Mouse (Mus musculus): ENCODE data around the gene Trp63. TPM values are rescaled to one million over a fixed set of nuclear protein-coding genes. Genes with fewer than 3 reads are reported as not detected.
A peak's percentile ranks its signal among the peaks of the same experiment; 100 is the strongest.

The Trp63 gene
- polyA plus RNA-seq, 1 experiment from 2014 or later = 0.12 TPM

DNA sequence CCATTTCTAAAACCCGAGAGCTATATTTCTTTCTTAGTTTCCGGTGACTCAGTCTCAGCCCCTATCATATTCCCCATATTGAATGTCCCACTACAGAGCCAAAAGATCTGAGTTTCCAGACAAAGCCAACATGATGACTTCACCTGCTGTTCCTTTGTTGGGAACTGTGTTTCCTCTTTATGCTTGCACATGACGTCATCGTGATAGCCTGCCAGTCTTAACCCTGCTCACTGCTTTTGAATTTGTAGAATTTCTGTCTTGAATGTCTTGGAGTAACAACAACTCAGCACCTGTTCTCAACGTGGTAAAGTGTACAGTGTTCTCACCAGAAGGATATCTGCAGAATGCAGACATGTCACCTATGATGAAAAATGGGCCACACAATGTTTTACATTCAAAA, 39.6 kb downstream of the Trp63 start:
- Histone ChIP-seq H3K9ac (no peak overlapping the region), H3K27me3 (no peaks in the 10 kb centered on the region), H3K9me3 (replicated peaks) (no peaks in the 10 kb centered on the region), H3K4me1 (peaks cover 5% of the 10 kb centered on the region; the same call in 1 of the 2 replicates), H3K4me2 (no peak overlapping the region), H3K4me3 (no peak overlapping the region), H3K36me3 (ENCODE audit: poor library complexity, severe bottlenecking) (no peaks in the 10 kb centered on the region), H3K27ac (no peak overlapping the region)
- 60% methylated on average over 5 of the region's 5 CpGs for WGBS
- no peak for ATAC-seq

DNA sequence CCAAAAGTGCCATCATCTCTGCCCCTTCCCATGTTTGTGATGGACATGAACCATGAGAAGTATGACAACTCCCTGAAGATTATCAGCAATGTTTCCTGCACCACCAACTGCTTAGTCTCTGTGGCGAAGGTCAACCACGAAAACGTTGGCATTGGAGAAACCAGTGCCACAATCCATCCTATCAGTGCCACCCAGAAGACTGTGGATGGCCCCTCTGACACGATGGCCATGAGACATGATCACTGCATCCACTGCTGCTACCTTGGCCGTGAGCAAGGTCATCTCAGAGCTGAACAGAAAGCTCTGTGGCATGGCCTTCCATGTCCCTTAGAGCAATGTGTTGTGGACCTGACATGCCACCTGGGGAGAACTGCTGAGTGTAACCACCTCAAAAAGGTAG, 43.4 kb downstream of the Trp63 start:
- ATAC-seq = no peak
- H3K9me3 ChIP-seq (replicated peaks) = no peaks in the 10 kb centered on the region
- no peak overlapping the region for H3K4me2 ChIP-seq
- no peak overlapping the region for H3K27ac ChIP-seq
- H3K27me3 ChIP-seq = no peaks in the 10 kb centered on the region
- H3K9ac ChIP-seq = no peak overlapping the region
- H3K36me3 ChIP-seq (ENCODE audit: poor library complexity, severe bottlenecking) = no peaks in the 10 kb centered on the region
- 90% methylated on average over 5 of the region's 5 CpGs for whole genome bisulfite sequencing
- H3K4me1 ChIP-seq = peaks cover 5% of the 10 kb centered on the region; the same call in 1 of the 2 replicates
- H3K4me3 ChIP-seq = no peak overlapping the region

DNA sequence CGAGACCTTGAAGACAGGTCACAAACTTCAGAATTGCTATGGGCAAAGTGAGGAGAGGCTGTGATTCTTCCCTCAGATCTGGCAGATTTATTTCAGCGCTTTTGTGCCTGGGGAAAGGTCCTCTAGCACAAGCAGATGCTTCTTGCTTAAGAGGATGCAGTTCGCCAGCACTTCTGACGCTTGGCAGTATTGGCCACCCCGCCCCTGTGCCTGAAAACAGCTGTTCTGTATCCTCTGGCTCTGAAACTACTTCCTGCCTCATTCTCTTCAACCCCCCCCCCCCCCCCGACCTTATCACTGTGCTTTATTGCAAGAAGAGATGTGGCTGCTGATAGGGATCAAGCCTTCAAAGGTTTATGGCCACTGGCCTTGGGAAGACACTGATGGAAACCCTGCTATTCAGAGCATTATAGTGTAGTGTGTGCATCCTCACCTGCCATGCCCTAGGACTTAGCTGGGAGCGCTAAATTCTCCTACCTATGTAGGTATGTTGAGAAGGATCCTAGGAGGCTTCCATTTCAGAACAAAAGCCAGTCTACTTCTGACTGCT, 44.5 kb downstream of the Trp63 start:
- Histone ChIP-seq H3K27me3 (no peaks in the 10 kb centered on the region), H3K4me2 (no peak overlapping the region), H3K9ac (no peak overlapping the region), H3K36me3 (ENCODE audit: poor library complexity, severe bottlenecking) (no peaks in the 10 kb centered on the region), H3K4me3 (no peak overlapping the region), H3K27ac (no peak overlapping the region), H3K9me3 (replicated peaks) (no peaks in the 10 kb centered on the region), H3K4me1 (peaks cover 3% of the 10 kb centered on the region; the same call in 1 of the 2 replicates)
- 93% methylated on average over 6 of the region's 7 CpGs for WGBS
- no peak for ATAC-seq

DNA sequence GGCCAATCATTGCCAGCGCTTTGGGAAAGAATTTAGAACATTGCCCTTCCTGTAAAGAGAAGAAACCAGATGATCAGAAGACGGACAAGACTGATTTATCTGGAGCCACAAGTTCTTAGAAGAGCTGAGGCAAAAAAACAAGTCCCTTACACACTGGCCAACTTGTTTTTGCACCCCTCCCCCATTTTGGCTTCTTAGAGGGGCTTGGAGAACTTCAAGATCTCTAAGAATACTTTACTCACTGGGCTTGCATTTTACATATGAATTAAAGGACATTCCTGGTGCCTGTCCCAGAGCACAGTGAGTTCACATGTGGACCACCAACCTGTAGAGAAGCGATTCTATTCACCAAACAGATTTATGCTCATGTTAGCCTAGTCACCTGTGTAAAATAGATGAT, 53.3 kb downstream of the Trp63 start:
- Histone ChIP-seq H3K4me1 (peaks cover 3% of the 10 kb centered on the region; the same call in 1 of the 2 replicates), H3K9me3 (replicated peaks) (no peaks in the 10 kb centered on the region), H3K9ac (no peak overlapping the region), H3K27me3 (no peaks in the 10 kb centered on the region), H3K4me2 (no peak overlapping the region), H3K4me3 (no peak overlapping the region), H3K36me3 (ENCODE audit: poor library complexity, severe bottlenecking) (no peaks in the 10 kb centered on the region), H3K27ac (no peak overlapping the region)
- peak; percentile 36; the same call in 1 of the 2 replicates for ATAC-seq
- 68% methylated on average over 3 of the region's 3 CpGs for WGBS

DNA sequence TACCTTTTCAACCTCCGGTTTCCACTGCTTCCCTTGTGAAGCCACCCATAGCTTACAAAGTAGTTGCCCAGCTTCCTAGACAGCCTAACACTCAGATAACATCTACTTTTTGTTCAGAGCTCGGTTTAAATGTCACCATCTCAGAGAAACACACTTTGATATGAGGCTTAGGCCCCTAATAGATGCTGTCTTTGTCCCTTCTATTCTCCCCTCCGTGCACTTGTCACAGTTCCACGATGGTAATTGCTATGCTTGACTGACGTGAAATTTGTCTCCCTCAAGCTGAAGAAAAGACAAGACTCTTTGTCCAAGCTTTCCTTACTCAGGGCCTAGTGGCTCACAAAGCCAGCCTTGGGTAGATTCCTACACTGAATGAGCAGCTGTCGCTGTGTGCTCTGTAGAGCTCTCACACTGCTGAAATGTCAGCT, 54.1 kb downstream of the Trp63 start:
- H3K4me2 ChIP-seq = no peak overlapping the region
- peak; percentile 90 for ATAC-seq
- peak overlapping the region; percentile 4; the same call in 1 of the 2 replicates for H3K27ac ChIP-seq
- H3K9me3 ChIP-seq (replicated peaks) = no peaks in the 10 kb centered on the region
- 11% methylated on average over 6 of the region's 6 CpGs for WGBS
- no peak overlapping the region for H3K9ac ChIP-seq
- no peak overlapping the region for H3K4me3 ChIP-seq
- no peaks in the 10 kb centered on the region for H3K27me3 ChIP-seq
- no peaks in the 10 kb centered on the region for H3K36me3 ChIP-seq (ENCODE audit: poor library complexity, severe bottlenecking)
- H3K4me1 ChIP-seq = peaks cover 3% of the 10 kb centered on the region; the same call in 1 of the 2 replicates

DNA sequence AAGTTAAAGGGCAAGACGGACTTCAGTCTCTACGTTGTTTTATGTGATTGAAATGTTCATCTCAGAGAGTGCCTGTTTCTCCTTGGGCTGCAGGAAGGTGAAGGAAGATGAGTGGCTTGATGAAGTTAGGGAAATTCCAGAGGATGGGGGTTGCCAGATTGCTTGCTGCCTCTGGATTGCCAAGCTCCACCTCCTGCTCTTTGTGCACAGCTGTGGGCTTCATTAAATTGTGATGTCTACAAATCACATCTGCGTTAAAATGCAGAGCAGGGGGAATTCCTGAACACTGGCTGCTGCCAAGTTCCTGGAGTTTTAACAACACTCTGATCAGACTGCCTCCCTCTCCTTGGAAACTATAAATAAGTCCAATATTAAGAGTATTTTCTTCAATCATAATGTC, 63.2 kb downstream of the Trp63 start:
- Histone ChIP-seq H3K9me3 (replicated peaks) (no peaks in the 10 kb centered on the region), H3K36me3 (ENCODE audit: poor library complexity, severe bottlenecking) (no peaks in the 10 kb centered on the region), H3K27ac (no peak overlapping the region), H3K4me2 (no peak overlapping the region), H3K9ac (no peak overlapping the region), H3K4me1 (0 out of 2 replicates have a peak, but pooled peaks cover under 1% of the 10 kb centered on the region), H3K27me3 (no peaks in the 10 kb centered on the region), H3K4me3 (no peak overlapping the region)
- no peak for ATAC-seq
- 36% methylated on average over 3 of the region's 3 CpGs for WGBS

DNA sequence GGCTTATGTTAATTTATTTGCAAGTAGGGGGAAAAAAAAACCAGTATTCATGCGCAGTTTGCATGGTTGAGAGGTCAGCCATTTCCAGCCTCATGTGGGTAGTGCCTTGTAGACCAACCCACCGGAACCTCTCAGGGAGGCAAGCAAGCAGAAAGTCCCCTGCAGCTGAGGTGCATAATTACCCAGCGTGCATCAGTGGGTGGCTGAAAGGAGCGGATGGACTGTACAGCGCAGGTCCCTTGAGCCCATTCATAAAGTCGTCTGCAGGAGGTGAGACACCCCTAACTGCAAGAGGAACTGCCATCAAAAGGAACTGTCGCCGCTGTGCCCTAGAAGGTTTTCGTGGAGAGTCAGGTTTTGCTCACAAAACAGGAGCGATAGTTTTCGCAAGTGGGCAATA, 68.3 kb downstream of the Trp63 start:
- H3K4me1 ChIP-seq = 0 out of 2 replicates have a peak, but pooled peaks cover 5% of the 10 kb centered on the region
- no peak for ATAC-seq
- H3K36me3 ChIP-seq (ENCODE audit: poor library complexity, severe bottlenecking) = no peaks in the 10 kb centered on the region
- H3K4me3 ChIP-seq = no peak overlapping the region
- no peak overlapping the region for H3K27ac ChIP-seq
- no peaks in the 10 kb centered on the region for H3K27me3 ChIP-seq
- H3K9me3 ChIP-seq (replicated peaks) = no peaks in the 10 kb centered on the region
- H3K9ac ChIP-seq = no peak overlapping the region
- 64% methylated on average over 11 of the region's 11 CpGs for WGBS
- H3K4me2 ChIP-seq = no peak overlapping the region

DNA sequence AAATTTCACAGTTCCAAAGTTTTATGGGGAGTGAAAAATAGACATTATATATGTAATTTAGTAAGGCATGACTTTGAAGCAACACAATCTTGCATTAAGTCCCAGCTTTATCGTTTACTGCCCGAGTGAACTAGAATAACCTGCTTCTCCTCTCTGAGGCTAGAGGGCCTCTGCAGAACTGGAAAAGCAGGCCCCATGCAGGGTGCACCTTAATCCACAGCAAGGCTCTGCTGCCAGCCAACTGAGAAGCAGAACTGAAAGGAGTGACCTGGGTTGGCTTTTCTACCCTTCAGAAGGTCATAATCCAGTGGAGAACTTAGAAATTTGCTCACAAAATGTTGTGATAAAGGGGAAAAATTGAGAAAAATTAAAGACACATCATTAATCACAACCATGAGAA, 74.5 kb downstream of the Trp63 start:
- Histone ChIP-seq H3K9ac (no peak overlapping the region), H3K27me3 (no peaks in the 10 kb centered on the region), H3K4me3 (no peak overlapping the region), H3K36me3 (ENCODE audit: poor library complexity, severe bottlenecking) (no peaks in the 10 kb centered on the region), H3K9me3 (replicated peaks) (no peaks in the 10 kb centered on the region), H3K4me1 (no peaks in the 10 kb centered on the region), H3K4me2 (no peak overlapping the region), H3K27ac (no peak overlapping the region)
- no peak for ATAC-seq
- 53% methylated on average over 2 of the region's 2 CpGs for WGBS

DNA sequence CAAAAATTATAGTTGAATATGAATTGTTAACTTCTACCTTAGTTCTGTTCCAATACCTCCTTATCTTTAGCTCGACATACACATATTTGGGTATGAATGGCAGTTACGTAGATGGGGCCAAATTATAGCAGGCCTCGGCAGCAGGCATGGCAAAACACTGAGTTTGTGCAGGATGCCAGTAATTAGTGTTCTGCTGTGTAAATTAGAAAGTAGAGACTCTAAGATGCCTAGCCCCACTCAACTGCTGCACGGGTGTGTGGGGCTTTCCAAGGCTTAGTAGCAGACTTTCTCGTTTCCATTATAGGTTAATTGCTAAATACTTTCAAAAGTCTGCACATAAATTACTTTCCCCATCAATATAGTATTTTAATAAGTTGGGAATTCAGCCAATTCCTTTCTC, 82.0 kb downstream of the Trp63 start:
- Histone ChIP-seq H3K4me3 (no peak overlapping the region), H3K36me3 (ENCODE audit: poor library complexity, severe bottlenecking) (no peaks in the 10 kb centered on the region), H3K27me3 (no peaks in the 10 kb centered on the region), H3K9ac (no peak overlapping the region), H3K27ac (no peak overlapping the region), H3K9me3 (replicated peaks) (no peaks in the 10 kb centered on the region), H3K4me1 (no peaks in the 10 kb centered on the region), H3K4me2 (no peak overlapping the region)
- ATAC-seq = 0 out of 2 replicates have a peak, but pooled peaks have one; percentile 30
- 55% methylated on average over 5 of the region's 5 CpGs for WGBS

DNA sequence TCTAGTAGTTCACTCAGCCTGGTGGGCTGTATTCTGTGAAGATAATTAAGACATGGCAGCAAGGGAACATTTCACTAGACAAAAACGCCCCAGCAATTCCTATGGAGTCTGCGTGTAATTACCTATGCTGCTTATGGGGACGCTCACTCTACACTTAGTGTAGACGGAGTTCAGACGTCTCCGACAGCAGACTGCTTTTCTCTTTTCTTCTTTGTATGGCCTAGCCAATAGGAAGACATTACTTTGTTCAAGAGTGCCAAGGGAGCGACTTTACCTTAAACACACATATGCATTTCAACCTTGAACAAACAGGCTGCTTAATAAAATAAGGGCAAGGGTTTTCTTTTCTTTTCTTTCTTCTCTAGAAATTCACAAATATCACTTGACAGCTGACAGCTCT, 91.0 kb downstream of the Trp63 start:
- no peak for ATAC-seq
- Histone ChIP-seq H3K9ac (no peak overlapping the region), H3K36me3 (ENCODE audit: poor library complexity, severe bottlenecking) (no peaks in the 10 kb centered on the region), H3K4me1 (no peaks in the 10 kb centered on the region), H3K27ac (no peak overlapping the region), H3K4me3 (no peak overlapping the region), H3K4me2 (no peak overlapping the region), H3K9me3 (replicated peaks) (no peaks in the 10 kb centered on the region), H3K27me3 (no peaks in the 10 kb centered on the region)
- 52% methylated on average over 7 of the region's 7 CpGs for WGBS

DNA sequence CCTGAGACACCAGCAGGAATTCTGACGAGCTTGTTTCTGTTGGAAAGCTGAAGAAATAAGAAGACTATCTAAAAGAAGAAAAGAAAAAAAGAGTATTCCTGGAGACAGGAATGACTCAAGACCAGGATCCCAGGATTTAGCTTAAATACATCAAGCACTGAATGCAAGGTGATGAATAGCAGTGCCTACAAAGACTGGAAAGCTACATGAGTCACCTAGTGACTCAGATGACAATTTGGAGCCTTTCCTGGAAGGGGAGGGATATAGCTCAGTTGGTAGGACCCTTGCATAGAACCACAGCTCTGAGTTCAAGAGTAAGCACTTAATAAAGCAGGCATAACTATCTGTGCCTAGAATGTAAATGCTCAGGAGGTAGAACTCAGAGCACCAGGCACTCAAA, 93.9 kb downstream of the Trp63 start:
- no peak for ATAC-seq
- WGBS = 68% methylated on average over 1 of the region's 1 CpGs
- Histone ChIP-seq H3K4me1 (no peaks in the 10 kb centered on the region), H3K4me3 (no peak overlapping the region), H3K4me2 (no peak overlapping the region), H3K9ac (no peak overlapping the region), H3K9me3 (replicated peaks) (no peaks in the 10 kb centered on the region), H3K36me3 (ENCODE audit: poor library complexity, severe bottlenecking) (no peaks in the 10 kb centered on the region), H3K27me3 (no peaks in the 10 kb centered on the region), H3K27ac (no peak overlapping the region)

DNA sequence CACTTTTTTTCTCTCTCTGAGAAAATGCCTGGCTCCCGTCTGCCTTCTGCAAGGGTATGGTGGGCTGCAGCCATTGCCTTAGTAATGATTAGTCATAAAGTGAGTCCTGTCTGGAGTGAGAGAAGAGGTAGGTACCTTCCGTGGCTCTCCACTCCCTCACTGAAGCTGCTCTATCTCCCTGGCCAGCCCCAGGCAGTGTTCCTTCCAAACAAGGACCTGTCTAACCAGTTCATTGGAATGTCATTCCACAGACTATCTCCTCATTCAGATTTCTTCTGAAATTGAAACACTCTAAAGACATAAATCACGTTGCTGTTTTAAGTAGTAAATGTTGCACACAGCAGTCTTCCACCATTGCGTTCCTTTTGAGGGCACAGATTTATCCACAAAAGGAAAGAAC, 96.4 kb downstream of the Trp63 start:
- no peak overlapping the region for H3K27ac ChIP-seq
- no peak overlapping the region for H3K9ac ChIP-seq
- no peaks in the 10 kb centered on the region for H3K36me3 ChIP-seq (ENCODE audit: poor library complexity, severe bottlenecking)
- H3K9me3 ChIP-seq (replicated peaks) = no peaks in the 10 kb centered on the region
- H3K27me3 ChIP-seq = no peaks in the 10 kb centered on the region
- H3K4me3 ChIP-seq = no peak overlapping the region
- WGBS = 47% methylated on average over 4 of the region's 4 CpGs
- H3K4me2 ChIP-seq = no peak overlapping the region
- ATAC-seq = no peak
- no peaks in the 10 kb centered on the region for H3K4me1 ChIP-seq

DNA sequence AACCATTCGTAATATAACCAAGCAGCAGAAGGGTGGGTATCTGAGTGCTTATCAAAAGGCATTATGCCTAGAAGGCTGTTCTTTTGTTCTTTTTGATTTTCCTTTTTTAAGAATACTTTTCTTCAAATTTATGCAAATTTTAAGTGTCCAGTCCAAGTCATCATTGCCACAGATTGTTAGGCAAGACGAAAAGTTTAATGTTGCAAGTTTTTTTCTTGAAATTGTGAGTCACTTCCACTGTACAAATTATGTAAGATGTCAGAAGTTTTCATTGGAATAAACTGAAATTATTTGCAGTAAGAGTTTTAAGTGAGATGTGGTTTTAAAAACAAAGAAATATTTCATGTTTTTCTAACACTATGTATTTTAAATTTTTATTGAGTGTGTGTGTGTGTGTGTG, 100.7 kb downstream of the Trp63 start:
- H3K9me3 ChIP-seq (replicated peaks) = no peaks in the 10 kb centered on the region
- H3K27me3 ChIP-seq = no peaks in the 10 kb centered on the region
- no peaks in the 10 kb centered on the region for H3K4me1 ChIP-seq
- H3K36me3 ChIP-seq (ENCODE audit: poor library complexity, severe bottlenecking) = no peaks in the 10 kb centered on the region
- WGBS = 65% methylated on average over 2 of the region's 2 CpGs
- H3K4me3 ChIP-seq = no peak overlapping the region
- no peak overlapping the region for H3K9ac ChIP-seq
- no peak overlapping the region for H3K4me2 ChIP-seq
- H3K27ac ChIP-seq = no peak overlapping the region
- no peak for ATAC-seq

All from forebrain, embryonic 13.5 days (tissue).